Mouse (Mus musculus) midbrain, embryonic 14.5 days (tissue): ENCODE data around the gene Dnm1. TPM values are rescaled to one million over a fixed set of nuclear protein-coding genes. Genes with fewer than 3 reads are reported as not detected.

Experiments
- ATAC-seq: fragments of 200-750 bp; cut with Nextera tagmentation; 2 replicates; pipeline ENCODE4 v1.8.0; 2017; ENCODE audit warnings: moderate number of reproducible peaks, moderate library complexity; ENCODE audit not compliant: low FRiP score, low TSS enrichment
- DNase-seq: peaks from one replicate; pipeline ENCODE4 v3.0.0-alpha.2; 2015
- H3K27ac ChIP-seq: fragments of 300-500 bp; sonication (generic); replicated peaks from 2 replicates; pipeline ENCODE4 v1.5.1; 2014; ENCODE audit warnings: mild to moderate bottlenecking, low read depth, low read length, moderate library complexity
- H3K27me3 ChIP-seq: fragments of 300-500 bp; sonication (generic); 2 replicates; pipeline ENCODE4 v1.6.1; 2014; ENCODE audit warnings: low read length, control low read depth, mixed read lengths; ENCODE audit not compliant: control insufficient read depth, insufficient read depth
- H3K36me3 ChIP-seq: fragments of 300-500 bp; sonication (generic); 2 replicates; pipeline ENCODE4 v1.6.1; 2014; ENCODE audit warnings: low read length, control low read depth; ENCODE audit not compliant: control insufficient read depth, insufficient read depth
- H3K4me1 ChIP-seq: fragments of 300-500 bp; sonication (generic); 2 replicates; pipeline ENCODE4 v1.6.1; 2014; ENCODE audit warnings: mild to moderate bottlenecking, antibody characterized with exemption, low read length, control low read depth; ENCODE audit not compliant: control insufficient read depth, insufficient read depth
- H3K4me2 ChIP-seq: fragments of 300-500 bp; sonication (generic); 2 replicates; pipeline ENCODE4 v1.6.1; 2014; ENCODE audit warnings: mild to moderate bottlenecking, low read length, moderate library complexity
- H3K4me3 ChIP-seq: fragments of 300-500 bp; sonication (generic); replicated peaks from 2 replicates; pipeline ENCODE4 v1.5.1; 2014; ENCODE audit warnings: low read depth, low read length
- H3K9ac ChIP-seq: fragments of 300-500 bp; sonication (generic); replicated peaks from 2 replicates; pipeline ENCODE4 v1.6.1; 2014; ENCODE audit warnings: mild to moderate bottlenecking, low read length, moderate library complexity
- H3K9me3 ChIP-seq: fragments of 300-500 bp; sonication (generic); 2 replicates; pipeline ENCODE4 v1.6.1; 2016; ENCODE audit warnings: low read length, control low read depth, mixed read lengths; ENCODE audit not compliant: control insufficient read depth
- WGBS: fragments of 180-500 bp; shearing (Covaris S2); extraction: QIAGEN DNeasy Blood & Tissue Kit; methylation state at CpG from one replicate; pipeline ENCODE4 v1.1.7; 2014; 5-methylcytosine and 5-hydroxymethylcytosine counted together
- microRNA-seq: library from miRNA; unstranded; fragments of <30 nt; microRNA quantifications from one replicate; pipeline ENCODE4, GENCODE M21; 2016
- polyA plus RNA-seq: library from polyadenylated mRNA; unstranded; fragments of >200 nt; fragmentation: Nextera tagmentation; extraction: Ambion mirVana; gene quantifications from 2 replicates; pipeline ENCODE4 v1.2.1, GENCODE M21; 2014

The Dnm1 gene
- polyA plus RNA-seq, 1 experiment from 2014 or later = 90.6 TPM

DNA sequence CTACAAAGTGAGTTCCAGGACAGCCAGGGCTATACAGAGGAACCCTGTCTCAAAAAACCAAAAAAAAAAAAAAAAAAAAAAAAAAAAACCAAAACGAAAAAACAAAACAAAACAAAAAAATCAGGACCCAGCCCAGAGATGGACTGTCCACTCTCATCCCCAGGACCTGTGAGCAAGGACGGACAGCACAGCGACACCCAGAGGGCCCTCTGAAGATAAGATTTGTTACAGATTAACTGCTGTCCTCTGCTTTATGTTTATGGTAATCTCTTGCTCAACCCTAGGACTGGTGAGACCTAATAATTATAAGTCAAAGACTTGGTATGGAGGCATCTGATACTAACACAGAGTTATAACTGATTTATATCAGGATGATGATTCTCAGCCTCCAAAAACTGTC is 77.3 kb downstream of the Dnm1 start:
- Histone ChIP-seq H3K9ac (no peak overlapping the region), H3K9me3 (no peaks in the 10 kb centered on the region), H3K4me3 (no peak overlapping the region), H3K27me3 (no peaks in the 10 kb centered on the region), H3K27ac (no peak overlapping the region), H3K4me1 (no peaks in the 10 kb centered on the region), H3K36me3 (peaks cover 37% of the 10 kb centered on the region), H3K4me2 (no peak overlapping the region)
- WGBS = 78% methylated on average over 3 of the region's 3 CpGs
- ATAC-seq (no peak), DNase-seq (no peak)

DNA sequence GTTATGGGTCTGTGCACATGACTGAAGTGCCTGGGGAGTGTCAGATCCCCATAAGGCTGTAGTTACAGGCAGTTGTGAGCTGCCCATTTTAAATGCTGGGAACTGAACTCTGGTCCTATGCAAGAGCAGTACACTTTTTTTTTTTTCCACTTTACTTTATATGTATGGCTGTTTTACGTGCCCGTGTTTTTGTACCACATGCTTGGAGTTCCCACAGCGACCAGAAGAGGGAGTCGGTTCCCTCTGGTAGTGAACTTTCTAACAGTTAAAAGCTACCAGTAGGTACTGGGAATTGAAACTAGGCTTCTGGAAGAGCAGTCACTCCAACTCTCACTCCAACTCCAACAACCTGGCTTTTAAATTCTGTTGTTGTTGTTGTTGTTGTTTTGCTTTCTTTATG is 92.5 kb downstream of the Dnm1 start:
- 23% methylated on average over 4 of the region's 4 CpGs for WGBS
- Histone ChIP-seq H3K4me2 (peak overlapping the region; percentile 78), H3K9ac (no peak overlapping the region), H3K36me3 (peaks cover 28% of the 10 kb centered on the region), H3K27ac (peak overlapping the region; percentile 66; the same call in 1 of the 2 replicates), H3K27me3 (0 out of 2 replicates have a peak, but pooled peaks cover 2% of the 10 kb centered on the region), H3K4me1 (peaks cover 6% of the 10 kb centered on the region; the same call in 1 of the 2 replicates), H3K4me3 (peak overlapping the region; percentile 76; the same call in 1 of the 2 replicates), H3K9me3 (no peaks in the 10 kb centered on the region)
- no peak for ATAC-seq
- DNase-seq = peak; percentile 55

DNA sequence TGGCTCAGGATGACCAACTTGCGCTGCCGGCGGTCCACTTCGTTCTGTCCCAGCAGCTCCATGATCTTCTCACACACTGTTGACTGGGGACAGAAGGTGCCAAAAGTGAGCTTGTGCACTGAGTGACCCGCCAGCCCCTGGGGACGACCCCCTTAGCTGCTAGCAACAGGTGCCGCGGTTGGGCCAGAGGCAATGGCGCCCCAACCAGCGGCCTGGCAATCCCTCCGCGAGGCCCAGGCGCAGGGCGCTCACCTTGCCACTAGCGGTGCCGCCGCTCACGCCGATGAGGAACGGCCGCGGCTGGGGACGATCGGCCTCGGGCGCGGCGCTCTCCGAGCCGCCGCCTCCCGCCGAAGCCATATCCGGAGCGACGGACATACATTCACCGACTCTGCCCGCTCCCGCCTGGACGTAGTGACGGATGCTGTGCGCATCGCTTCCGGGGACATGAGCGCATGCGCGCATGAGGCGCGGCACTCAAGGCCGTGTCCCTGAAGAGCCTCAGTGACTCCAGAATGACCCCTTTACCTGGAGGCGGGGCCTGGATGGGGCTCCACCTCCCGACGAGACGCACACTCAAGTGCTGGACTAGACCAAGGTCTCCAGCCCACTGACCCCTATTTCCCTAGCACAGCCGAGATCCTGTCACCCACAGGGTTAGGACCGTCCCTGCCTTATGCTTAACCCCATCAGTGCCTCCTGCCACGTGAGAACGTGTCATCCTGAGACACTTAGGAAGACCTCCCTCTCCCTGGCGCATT is 93.3 kb downstream of the Dnm1 start, which contains the start of gene Uck1:
Uck1 (minus strand) TSS at position 503 of the 761 bp plus-strand sequence.
- Histone ChIP-seq H3K4me3 (peak within 1 kb of the TSS; percentile 76), H3K4me1 (peaks cover 6% of the 10 kb centered on the region; the same call in 1 of the 2 replicates), H3K27me3 (0 out of 2 replicates have a peak, but pooled peaks cover 2% of the 10 kb centered on the region), H3K9ac (peak within 1 kb of the TSS; percentile 83), H3K4me2 (peak within 1 kb of the TSS; percentile 78), H3K36me3 (peaks cover 29% of the 10 kb centered on the region), H3K27ac (peak within 1 kb of the TSS; percentile 66), H3K9me3 (no peaks in the 10 kb centered on the region)
- DNase-seq (peak; percentile 94), ATAC-seq (peak; percentile 91)
- WGBS = 1% methylated on average over 59 of the region's 59 CpGs

DNA sequence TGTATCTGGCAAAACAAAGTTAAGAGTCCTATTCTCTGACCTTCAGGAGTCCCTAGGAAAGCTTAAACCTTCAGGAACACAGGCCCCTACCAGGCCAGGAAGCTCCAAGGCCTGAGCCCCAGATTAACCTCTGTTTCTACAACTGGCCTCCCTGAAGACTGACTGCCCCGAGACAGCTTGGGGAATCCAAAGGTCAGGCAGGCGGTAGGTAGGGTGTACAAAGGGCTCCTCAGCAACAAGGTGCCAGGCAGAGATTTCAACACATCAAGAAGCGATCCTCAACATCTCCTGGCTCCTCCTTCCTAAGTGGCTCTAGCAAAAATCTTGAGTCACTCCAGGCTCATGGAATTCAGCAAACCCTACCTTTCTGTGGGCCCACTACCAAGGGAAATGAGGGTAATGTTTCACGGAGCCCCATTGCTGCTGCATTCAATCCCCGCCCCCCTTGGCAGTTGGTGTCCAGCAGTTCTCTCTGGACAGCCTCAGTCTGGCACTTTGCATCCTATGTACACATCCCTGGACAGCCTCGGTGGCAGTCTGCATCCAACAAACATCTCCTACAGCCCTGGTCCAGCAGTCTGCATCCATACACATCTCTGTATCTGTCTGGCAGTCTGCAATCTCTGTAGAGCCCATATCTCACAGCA is 94.1 kb downstream of the Dnm1 start:
- no peak for ATAC-seq
- H3K9me3 ChIP-seq = no peaks in the 10 kb centered on the region

More for the DNA sequence above, 94.1 kb downstream of the Dnm1 start:
- Histone ChIP-seq H3K36me3 (peaks cover 37% of the 10 kb centered on the region), H3K4me2 (peak overlapping the region; percentile 78), H3K9ac (peak overlapping the region; percentile 83), H3K4me1 (peaks cover 6% of the 10 kb centered on the region; the same call in 1 of the 2 replicates), H3K4me3 (peak overlapping the region; percentile 76), H3K27me3 (0 out of 2 replicates have a peak, but pooled peaks cover 2% of the 10 kb centered on the region), H3K27ac (no peak overlapping the region)
- 66% methylated on average over 6 of the region's 6 CpGs for WGBS
- no peak for DNase-seq

Small RNAs within 50 kb of the gene (microRNA-seq; reads per million reads assigned to microRNA genes)
- not detected for gene Gm23363
- 95.2 reads per million, percentile 56 among the genes with 10 or more reads in this experiment for gene Mir199b

Other genes starting within 250 kb of the Dnm1 start
- gene Prrc2b, start 202.3 kb downstream of the Dnm1 start, polyA plus RNA-seq = 121 and 141 TPM in 2 replicates
- gene Pomt1, start 116.7 kb downstream of the Dnm1 start, polyA plus RNA-seq = 28.3 and 33.2 TPM in 2 replicates
- gene Uck1, start 93.2 kb downstream of the Dnm1 start, polyA plus RNA-seq = 89.6 and 96.1 TPM in 2 replicates
- gene Golga2, start 66.0 kb downstream of the Dnm1 start, polyA plus RNA-seq = 22.5 and 26.1 TPM in 2 replicates
- 169 and 339 TPM in 2 replicates for gene Swi5, start 65.3 kb downstream of the Dnm1 start, polyA plus RNA-seq
- 46.4 and 54.1 TPM in 2 replicates for gene Ciz1, start 1.0 kb downstream of the Dnm1 start, polyA plus RNA-seq
- gene 1110008P14Rik, start 28.6 kb upstream of the Dnm1 start, polyA plus RNA-seq = 107 and 153 TPM in 2 replicates
- not detected in 2 replicates for gene Lcn2, start 34.9 kb upstream of the Dnm1 start, polyA plus RNA-seq
- 46.2 and 64.4 TPM in 2 replicates for gene Ptges2, start 42.6 kb upstream of the Dnm1 start, polyA plus RNA-seq
- gene Naif1, start 97.1 kb upstream of the Dnm1 start, polyA plus RNA-seq = 5.3 and 5.6 TPM in 2 replicates
- gene Slc25a25, start 98.1 kb upstream of the Dnm1 start, polyA plus RNA-seq = 36.3 and 41.5 TPM in 2 replicates
- gene Fam102a, start 182.0 kb upstream of the Dnm1 start, polyA plus RNA-seq = 6.9 and 7.8 TPM in 2 replicates
- gene Dpm2, start 217.5 kb upstream of the Dnm1 start, polyA plus RNA-seq = 138 and 165 TPM in 2 replicates
- 7.1 and 11.5 TPM in 2 replicates for gene Pip5kl1, start 221.5 kb upstream of the Dnm1 start, polyA plus RNA-seq
- 0.29 and 1.3 TPM in 2 replicates for gene 9430097D07Rik, start 222.3 kb upstream of the Dnm1 start, polyA plus RNA-seq
- 20.1 and 24.8 TPM in 2 replicates for gene St6galnac4, start 233.8 kb upstream of the Dnm1 start, polyA plus RNA-seq
- gene St6galnac6, start 246.4 kb upstream of the Dnm1 start, polyA plus RNA-seq = 7.6 and 10.2 TPM in 2 replicates